Mouse (Mus musculus) forebrain, embryonic 12.5 days (tissue): Measurements from ENCODE around the gene Hsd17b1. TPM values are rescaled to one million over a fixed set of nuclear protein-coding genes. Genes with fewer than 3 reads are reported as not detected.

ENCODE experiments used
- ATAC-seq: fragments of 200-750 bp; cut with Nextera tagmentation; 2 replicates; pipeline ENCODE4 v1.8.0; 2017; ENCODE audit warnings: moderate TSS enrichment; ENCODE audit not compliant: low FRiP score
- H3K27ac ChIP-seq: fragments of 300-500 bp; sonication (generic); 2 replicates; pipeline ENCODE4 v1.5.1; 2016; ENCODE audit warnings: mild to moderate bottlenecking
- H3K27me3 ChIP-seq: fragments of 300-500 bp; sonication (generic); 2 replicates; pipeline ENCODE4 v1.6.1; 2016; ENCODE audit warnings: mild to moderate bottlenecking
- H3K36me3 ChIP-seq: fragments of 300-500 bp; sonication (generic); replicated peaks from 2 replicates; pipeline ENCODE4 v1.6.1; 2016; ENCODE audit warnings: mild to moderate bottlenecking
- H3K4me1 ChIP-seq: fragments of 300-500 bp; sonication (generic); 2 replicates; pipeline ENCODE4 v1.6.1; 2016
- H3K4me2 ChIP-seq: fragments of 300-500 bp; sonication (generic); 2 replicates; pipeline ENCODE4 v1.6.1; 2016; ENCODE audit warnings: mild to moderate bottlenecking, moderate library complexity
- H3K4me3 ChIP-seq: fragments of 300-500 bp; sonication (generic); replicated peaks from 2 replicates; pipeline ENCODE4 v1.5.1; 2016; ENCODE audit warnings: mild to moderate bottlenecking
- H3K9ac ChIP-seq: fragments of 300-500 bp; sonication (generic); 2 replicates; pipeline ENCODE4 v1.6.1; 2016; ENCODE audit warnings: mild to moderate bottlenecking
- H3K9me3 ChIP-seq: fragments of 300-500 bp; sonication (generic); 2 replicates; pipeline ENCODE4 v1.6.1; 2016
- WGBS: fragments of 180-500 bp; shearing (Covaris S2); methylation state at CpG from one replicate; pipeline ENCODE4 v1.1.7; 2016; 5-methylcytosine and 5-hydroxymethylcytosine counted together
- polyA plus RNA-seq: library from polyadenylated mRNA; unstranded; fragments of >200 nt; fragmentation: Nextera tagmentation; extraction: Ambion mirVana; gene quantifications from 2 replicates; pipeline ENCODE4 v1.2.1, GENCODE M21; 2016

The Hsd17b1 gene
- polyA plus RNA-seq, 1 experiment from 2014 or later, result 0.33 TPM

DNA sequence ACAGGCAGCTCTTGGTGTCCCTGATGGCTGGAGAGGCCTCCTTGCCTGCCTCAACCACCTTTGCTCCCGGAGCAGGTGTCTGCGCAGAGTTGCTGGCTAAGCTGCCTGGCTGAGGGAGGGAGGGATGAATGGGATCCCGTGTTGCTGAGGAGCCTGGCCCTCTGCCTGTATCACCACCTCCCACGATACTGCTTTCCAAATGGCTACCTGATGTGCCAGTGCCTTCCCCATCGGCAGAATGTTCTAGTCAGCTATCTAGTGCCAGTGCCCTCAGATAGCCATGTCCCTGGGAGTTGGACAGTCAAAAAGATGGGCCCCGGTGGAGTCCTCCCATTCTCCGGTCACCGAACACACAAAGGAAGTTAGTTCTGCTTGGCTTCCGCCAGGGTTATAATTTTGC lies 27.9 kb upstream of the Hsd17b1 start:
- Histone ChIP-seq H3K27ac (no peak overlapping the region), H3K27me3 (no peaks in the 10 kb centered on the region), H3K4me2 (no peak overlapping the region), H3K4me3 (no peak overlapping the region), H3K9ac (no peak overlapping the region), H3K36me3 (peaks cover 87% of the 10 kb centered on the region), H3K4me1 (no peaks in the 10 kb centered on the region), H3K9me3 (no peaks in the 10 kb centered on the region)
- ATAC-seq, result no peak
- 88% methylated on average over 9 of the region's 9 CpGs for WGBS

DNA sequence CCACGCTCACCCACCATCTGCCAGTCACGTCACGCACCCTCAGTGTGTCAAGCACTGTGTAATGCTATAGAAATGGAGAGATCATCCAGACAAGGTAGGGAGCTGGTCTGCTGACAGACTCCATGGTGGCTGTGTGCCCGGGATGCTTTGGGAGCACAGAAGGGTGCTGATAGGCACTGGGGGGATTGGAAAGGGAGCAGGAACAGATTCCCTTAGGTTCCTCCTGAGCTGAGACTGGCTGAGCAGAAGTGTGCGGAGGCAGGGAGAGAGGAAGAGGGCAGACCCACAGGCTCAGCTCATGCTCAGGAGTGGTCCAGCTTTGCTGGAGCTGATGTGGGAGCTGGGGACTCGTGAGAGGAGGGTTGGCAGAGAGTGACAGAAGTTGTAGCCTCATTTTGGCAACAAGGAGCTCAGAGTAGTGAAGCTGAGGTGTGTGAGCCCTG lies 27.1 kb upstream of the Hsd17b1 start:
- Histone ChIP-seq H3K27ac (no peak overlapping the region), H3K4me1 (no peaks in the 10 kb centered on the region), H3K9ac (no peak overlapping the region), H3K27me3 (no peaks in the 10 kb centered on the region), H3K4me3 (no peak overlapping the region), H3K4me2 (no peak overlapping the region), H3K9me3 (no peaks in the 10 kb centered on the region), H3K36me3 (peaks cover 86% of the 10 kb centered on the region)
- ATAC-seq, result no peak
- WGBS, result 89% methylated on average over 6 of the region's 6 CpGs

DNA sequence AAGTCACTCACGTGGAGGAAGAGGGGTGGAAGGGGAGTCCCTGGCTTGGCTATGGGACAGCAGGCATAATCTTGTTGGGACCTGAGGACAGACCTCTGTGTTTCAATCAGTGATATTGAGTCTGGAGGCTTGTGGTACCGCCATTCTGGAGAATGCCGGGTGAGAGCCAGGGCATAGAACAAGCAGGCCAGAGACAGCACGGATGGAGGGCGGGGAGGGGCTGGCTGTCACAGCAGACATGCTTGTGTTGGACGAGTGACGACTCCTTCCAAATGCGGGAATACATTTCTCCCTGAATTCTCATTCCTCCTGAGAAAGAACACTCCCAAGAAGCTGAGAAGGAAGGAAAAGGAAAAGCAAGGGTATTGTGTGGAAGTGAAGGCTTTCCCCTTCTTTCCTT lies 26.6 kb upstream of the Hsd17b1 start:
- Histone ChIP-seq H3K27ac (no peak overlapping the region), H3K4me1 (no peaks in the 10 kb centered on the region), H3K4me3 (no peak overlapping the region), H3K36me3 (peaks cover 82% of the 10 kb centered on the region), H3K4me2 (no peak overlapping the region), H3K9ac (no peak overlapping the region), H3K9me3 (no peaks in the 10 kb centered on the region), H3K27me3 (no peaks in the 10 kb centered on the region)
- ATAC-seq, result no peak
- WGBS, result 90% methylated on average over 8 of the region's 8 CpGs

DNA sequence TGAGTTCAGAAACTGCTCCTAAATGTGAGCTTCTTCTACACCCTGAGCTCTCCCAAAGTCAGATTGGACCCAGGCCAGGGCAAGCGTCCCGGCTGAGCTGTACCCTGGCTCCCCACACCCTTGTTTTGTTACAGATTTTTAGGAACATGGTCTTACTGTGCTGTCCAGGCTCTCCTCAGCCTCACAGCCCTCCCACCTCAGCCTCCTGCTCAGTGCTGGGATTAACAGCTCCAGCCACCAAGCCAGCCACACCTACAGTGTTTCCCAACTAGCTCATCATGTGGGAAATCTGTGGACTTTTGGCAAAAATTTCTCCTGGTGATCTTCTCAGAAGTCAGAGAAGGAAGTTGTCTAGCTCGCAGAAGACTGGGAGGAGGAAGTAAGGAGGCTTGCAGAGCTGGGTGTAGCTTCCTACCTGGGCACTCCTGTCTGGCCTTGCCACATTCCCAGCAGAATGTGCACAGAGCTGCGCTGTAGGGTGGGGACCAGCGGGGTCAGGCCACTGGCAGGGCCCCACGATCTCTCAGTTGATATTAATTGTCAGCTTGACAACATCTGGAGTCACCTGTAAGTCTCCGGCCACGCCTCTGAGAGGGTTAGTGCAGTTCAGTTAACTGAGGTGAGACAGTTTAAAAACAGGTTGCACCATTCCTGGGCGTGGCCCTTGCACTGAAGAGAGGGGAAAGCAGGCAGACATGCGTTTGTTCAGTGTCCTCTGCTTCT lies 25.3 kb upstream of the Hsd17b1 start:
- Histone ChIP-seq H3K27ac (no peak overlapping the region), H3K4me3 (no peak overlapping the region), H3K4me2 (no peak overlapping the region), H3K9me3 (no peaks in the 10 kb centered on the region), H3K4me1 (no peaks in the 10 kb centered on the region), H3K9ac (no peak overlapping the region), H3K27me3 (no peaks in the 10 kb centered on the region), H3K36me3 (peaks cover 85% of the 10 kb centered on the region)
- 92% methylated on average over 10 of the region's 10 CpGs for WGBS
- ATAC-seq, result no peak

DNA sequence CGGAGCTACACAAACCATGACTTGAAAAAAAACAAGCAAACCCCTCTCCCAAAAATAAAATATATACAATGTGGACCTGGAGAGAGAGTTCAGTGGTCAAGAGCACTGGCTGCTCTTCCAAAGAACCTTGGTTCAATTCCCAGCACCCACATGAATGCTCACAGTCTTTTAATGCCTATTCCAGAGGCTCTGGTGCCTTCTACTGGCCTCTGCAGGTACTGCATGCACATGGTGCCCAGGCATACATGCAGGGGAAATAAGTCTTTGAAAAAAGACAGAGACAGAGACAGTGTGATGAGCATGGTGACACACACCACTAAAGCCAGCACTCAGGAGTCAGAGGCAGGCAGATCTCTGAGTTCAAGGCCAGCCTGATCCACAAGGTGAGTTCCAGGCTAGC lies 24.2 kb upstream of the Hsd17b1 start:
- 100% methylated on average over 1 of the region's 1 CpGs for WGBS
- peaks cover 82% of the 10 kb centered on the region for H3K36me3 ChIP-seq

DNA sequence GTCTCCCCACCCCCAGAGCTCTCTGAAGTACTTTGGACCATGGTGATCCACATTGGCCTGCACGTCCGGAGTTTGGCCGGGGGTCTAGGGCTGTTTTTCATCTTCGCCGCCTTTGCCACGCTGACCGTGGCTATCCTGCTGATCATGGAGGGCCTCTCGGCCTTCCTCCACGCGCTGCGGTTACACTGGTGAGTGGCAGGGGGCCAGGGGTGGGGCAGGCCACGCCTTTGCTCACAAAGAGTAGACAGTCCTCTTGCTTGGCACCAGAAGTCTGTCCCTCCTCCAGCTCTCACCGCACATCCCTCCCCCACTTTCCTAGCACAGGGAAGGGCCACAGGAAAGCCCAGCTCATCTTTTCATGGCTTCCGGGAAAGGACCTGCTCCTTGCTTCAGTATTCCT lies 22.8 kb upstream of the Hsd17b1 start:
- no peak for ATAC-seq
- Histone ChIP-seq H3K4me2 (no peak overlapping the region), H3K9me3 (no peaks in the 10 kb centered on the region), H3K9ac (no peak overlapping the region), H3K27me3 (no peaks in the 10 kb centered on the region), H3K27ac (no peak overlapping the region), H3K4me1 (no peaks in the 10 kb centered on the region), H3K36me3 (peaks cover 81% of the 10 kb centered on the region), H3K4me3 (no peak overlapping the region)
- WGBS, result 86% methylated on average over 14 of the region's 14 CpGs

More for the DNA sequence above, 24.2 kb upstream of the Hsd17b1 start:
- Histone ChIP-seq H3K9ac (no peak overlapping the region), H3K4me3 (no peak overlapping the region), H3K4me1 (no peaks in the 10 kb centered on the region), H3K9me3 (no peaks in the 10 kb centered on the region), H3K4me2 (no peak overlapping the region), H3K27ac (no peak overlapping the region), H3K27me3 (no peaks in the 10 kb centered on the region)
- ATAC-seq, result no peak

DNA sequence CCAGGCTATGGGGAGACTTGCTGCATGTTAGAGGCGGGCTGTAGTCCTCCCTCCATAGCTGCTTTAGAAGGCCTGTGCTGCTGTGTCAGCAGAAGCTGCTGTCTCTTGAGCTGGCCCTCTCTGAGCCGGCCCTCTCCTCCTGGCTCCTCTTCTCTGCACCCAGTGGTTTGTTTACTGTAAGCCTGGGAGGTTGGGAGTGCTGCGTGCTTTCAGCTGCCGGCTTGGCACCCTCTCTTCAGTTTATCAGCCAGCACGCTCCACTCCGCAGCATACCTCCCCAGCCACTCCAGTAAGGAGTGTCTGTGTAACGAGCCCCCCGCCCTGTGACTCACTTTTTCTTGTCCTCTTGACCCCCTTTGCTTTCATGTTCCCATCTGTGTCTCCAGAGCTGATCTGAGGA lies 21.3 kb upstream of the Hsd17b1 start:
- Histone ChIP-seq H3K9me3 (no peaks in the 10 kb centered on the region), H3K27me3 (no peaks in the 10 kb centered on the region), H3K4me3 (no peak overlapping the region), H3K27ac (no peak overlapping the region), H3K4me1 (no peaks in the 10 kb centered on the region), H3K4me2 (no peak overlapping the region), H3K9ac (no peak overlapping the region), H3K36me3 (peaks cover 78% of the 10 kb centered on the region)
- ATAC-seq, result no peak
- 59% methylated on average over 8 of the region's 8 CpGs for WGBS

DNA sequence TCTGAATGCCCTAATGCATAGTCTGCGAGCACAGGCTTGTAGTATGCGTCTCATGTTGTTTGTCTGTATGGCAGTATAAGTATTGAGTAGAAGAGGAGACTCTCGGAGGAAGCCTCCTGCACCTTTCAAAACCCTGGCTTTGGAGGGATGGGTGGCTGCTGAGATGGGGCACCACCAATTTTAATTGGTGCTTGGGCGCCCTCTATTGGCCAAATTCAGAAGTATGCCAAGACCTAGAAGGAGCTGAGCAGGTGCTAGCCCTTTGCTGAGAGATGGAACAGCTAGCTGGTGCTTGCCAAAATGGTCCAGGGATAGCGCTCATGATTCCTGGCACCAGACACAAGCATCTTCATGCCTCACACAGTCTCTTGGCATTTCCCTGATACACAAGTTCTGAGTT lies 20.4 kb upstream of the Hsd17b1 start:
- Histone ChIP-seq H3K36me3 (peaks cover 78% of the 10 kb centered on the region), H3K4me1 (no peaks in the 10 kb centered on the region), H3K9me3 (no peaks in the 10 kb centered on the region), H3K27me3 (no peaks in the 10 kb centered on the region), H3K4me3 (no peak overlapping the region), H3K27ac (no peak overlapping the region), H3K4me2 (no peak overlapping the region), H3K9ac (no peak overlapping the region)
- ATAC-seq, result no peak
- WGBS, result 36% methylated on average over 5 of the region's 5 CpGs

DNA sequence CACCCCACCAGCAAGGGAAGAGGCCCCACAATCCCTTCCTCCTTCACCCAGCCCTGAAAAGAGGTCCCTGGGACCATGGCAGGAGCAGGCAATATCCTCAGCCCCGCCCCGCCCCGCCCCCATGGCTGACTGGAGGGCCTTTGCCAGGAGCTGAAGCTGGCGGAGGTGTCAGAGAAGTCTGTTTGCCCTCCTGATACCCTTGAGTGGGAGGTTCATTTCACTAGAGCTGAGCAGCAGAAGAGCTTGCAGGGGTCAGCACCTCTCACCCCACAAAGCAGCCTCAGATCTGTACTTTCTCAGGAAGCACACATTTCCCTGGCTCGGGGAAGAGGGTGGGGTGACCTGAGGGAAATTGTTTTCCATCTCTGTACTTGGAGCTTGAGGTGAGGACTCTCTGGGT lies 19.5 kb upstream of the Hsd17b1 start:
- no peaks in the 10 kb centered on the region for H3K4me1 ChIP-seq
- no peak overlapping the region for H3K27ac ChIP-seq
- no peaks in the 10 kb centered on the region for H3K27me3 ChIP-seq
- no peak overlapping the region for H3K4me2 ChIP-seq
- no peak for ATAC-seq
- peaks cover 79% of the 10 kb centered on the region for H3K36me3 ChIP-seq
- no peak overlapping the region for H3K9ac ChIP-seq
- no peaks in the 10 kb centered on the region for H3K9me3 ChIP-seq
- WGBS, result 80% methylated on average over 5 of the region's 5 CpGs
- H3K4me3 ChIP-seq, result no peak overlapping the region

DNA sequence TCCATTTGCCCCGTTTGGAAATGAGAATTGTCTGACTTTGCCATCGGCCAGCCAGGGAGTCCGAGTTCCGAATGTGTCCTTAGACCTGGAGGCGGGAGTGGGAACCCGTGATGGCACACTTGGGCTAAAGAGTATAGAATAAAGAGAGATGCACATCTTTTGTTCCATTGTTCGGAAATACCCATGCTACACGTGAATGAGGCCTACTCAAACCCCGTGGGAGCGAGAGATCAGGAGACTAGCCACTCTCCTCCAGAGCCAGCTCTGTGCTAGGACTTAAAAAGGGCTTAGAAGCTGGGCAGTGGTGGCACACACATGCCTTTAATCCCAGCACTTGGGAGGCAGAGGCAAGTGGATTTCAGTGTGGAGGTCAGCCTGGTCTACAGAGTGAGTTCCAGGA lies 18.7 kb upstream of the Hsd17b1 start:
- Histone ChIP-seq H3K4me2 (no peak overlapping the region), H3K27ac (peak overlapping the region; percentile 42; the same call in 1 of the 2 replicates), H3K36me3 (peaks cover 74% of the 10 kb centered on the region), H3K9me3 (no peaks in the 10 kb centered on the region), H3K9ac (0 out of 2 replicates have a peak overlapping the region, but pooled peaks have one; percentile 0), H3K4me1 (no peaks in the 10 kb centered on the region), H3K4me3 (no peak overlapping the region), H3K27me3 (no peaks in the 10 kb centered on the region)
- WGBS, result 75% methylated on average over 10 of the region's 10 CpGs
- ATAC-seq, result no peak

DNA sequence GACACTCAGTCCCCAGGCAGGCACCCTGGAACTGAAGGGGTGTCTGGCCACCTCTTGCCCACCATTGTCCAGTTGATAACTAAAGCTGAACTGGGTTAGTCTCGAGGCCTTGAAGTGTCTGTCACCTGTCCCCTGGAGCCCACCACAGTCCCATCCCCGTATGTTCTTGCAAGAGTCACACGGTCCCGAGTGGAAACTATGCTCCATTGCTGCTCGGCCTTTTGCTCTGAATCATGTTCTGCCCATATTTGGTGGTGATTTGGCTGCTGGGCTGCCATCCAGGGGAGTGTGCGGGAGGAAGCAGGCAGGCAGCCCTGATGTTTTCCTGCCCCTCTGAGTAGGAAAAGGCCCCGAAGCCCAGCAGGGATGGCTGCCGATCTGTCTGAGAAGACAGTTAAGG lies 18.1 kb upstream of the Hsd17b1 start:
- Histone ChIP-seq H3K9ac (0 out of 2 replicates have a peak overlapping the region, but pooled peaks have one; percentile 0), H3K27ac (peak overlapping the region; percentile 42; the same call in 1 of the 2 replicates), H3K9me3 (no peaks in the 10 kb centered on the region), H3K4me1 (no peaks in the 10 kb centered on the region), H3K4me3 (no peak overlapping the region), H3K36me3 (peaks cover 69% of the 10 kb centered on the region), H3K27me3 (no peaks in the 10 kb centered on the region), H3K4me2 (no peak overlapping the region)
- no peak for ATAC-seq
- 88% methylated on average over 8 of the region's 8 CpGs for WGBS

DNA sequence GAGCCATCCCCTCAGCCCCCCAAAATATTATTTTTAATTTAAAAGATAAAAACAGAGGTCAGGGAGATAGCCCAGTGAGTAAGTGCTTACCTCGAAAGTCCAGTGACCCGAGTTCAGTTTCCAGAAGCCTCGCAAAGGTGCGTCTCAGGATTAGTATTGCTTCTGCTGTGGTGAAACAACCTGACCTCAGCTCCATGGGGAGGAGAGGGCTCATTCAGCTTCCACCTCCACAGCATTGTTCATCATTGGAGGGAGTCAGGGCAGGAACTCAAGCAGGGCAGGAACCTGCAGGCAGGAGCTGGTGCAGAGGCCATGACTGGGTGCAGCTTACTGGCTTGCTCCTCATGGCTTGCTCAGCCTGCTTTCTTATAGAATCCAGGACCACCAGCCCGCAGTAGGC lies 17.2 kb upstream of the Hsd17b1 start:
- Histone ChIP-seq H3K9me3 (no peaks in the 10 kb centered on the region), H3K27ac (no peak overlapping the region), H3K27me3 (0 out of 2 replicates have a peak, but pooled peaks cover 2% of the 10 kb centered on the region), H3K36me3 (peaks cover 63% of the 10 kb centered on the region), H3K4me2 (no peak overlapping the region), H3K4me1 (no peaks in the 10 kb centered on the region), H3K9ac (no peak overlapping the region), H3K4me3 (no peak overlapping the region)
- ATAC-seq, result no peak
- WGBS, result 94% methylated on average over 5 of the region's 5 CpGs
